Mouse (Mus musculus) MEL (cell line): ENCODE data around the gene Stam2.

ENCODE experiments used
- ELF1 ChIP-seq: IDR thresholded peaks from 2 replicates; pipeline ENCODE4 v1.6.1; 2014; ENCODE audit warnings: low read depth, mild to moderate bottlenecking, inconsistent platforms, low read length, improper control_type of control experiment, moderate library complexity
- GATA1 ChIP-seq: IDR thresholded peaks from 2 replicates; pipeline ENCODE4 v1.6.1; 2011; ENCODE audit warnings: low read depth, low read length, improper control_type of control experiment
- MAFK ChIP-seq: IDR thresholded peaks from 2 replicates; pipeline ENCODE4 v1.6.1; 2011; ENCODE audit warnings: low read depth, mild to moderate bottlenecking, low read length, improper control_type of control experiment, borderline replicate concordance
- MXI1 ChIP-seq: IDR thresholded peaks from 2 replicates; pipeline ENCODE4 v1.6.1; 2011; ENCODE audit warnings: mild to moderate bottlenecking, low read depth, low read length, improper control_type of control experiment
- NELFE ChIP-seq: IDR thresholded peaks from 2 replicates; pipeline ENCODE4 v1.6.1; 2011; ENCODE audit warnings: low read depth, low read length, improper control_type of control experiment
- POLR2A ChIP-seq, 2 experiments: IDR thresholded peaks; 2 replicates each; pipeline ENCODE4 v1.6.1; 2011 to 2012; ENCODE audit warnings: low read length in 2 of 2, mild to moderate bottlenecking in 2 of 2, control low read depth in 1 of 2, improper control_type of control experiment in 1 of 2, low read depth in 1 of 2, moderate library complexity in 1 of 2; ENCODE audit not compliant: control insufficient read depth in 1 of 2, insufficient read depth in 1 of 2, poor library complexity in 1 of 2

DNA sequence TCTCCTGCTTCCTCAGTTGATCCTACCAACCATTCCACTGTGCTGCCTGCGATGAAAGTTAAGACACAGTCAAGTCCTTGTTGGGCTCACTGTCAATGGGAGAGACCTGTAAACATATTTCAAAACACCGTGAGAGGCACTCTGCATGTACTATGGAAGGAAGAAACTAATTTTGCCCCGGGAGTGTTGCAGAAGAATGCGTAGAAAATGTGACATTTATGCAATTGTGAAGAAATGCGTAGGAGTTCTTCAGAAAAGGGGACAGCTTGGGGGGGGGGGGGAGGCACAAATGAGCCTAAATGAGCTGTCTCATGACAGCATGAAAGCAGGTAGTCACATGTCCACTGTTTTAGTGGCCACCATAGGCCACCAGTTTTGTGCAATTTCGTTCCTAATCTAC lies 90.5 kb downstream of the Stam2 start:
- TF ChIP-seq ELF1, result no peak
- no peak for TF ChIP-seq POLR2A (IDR thresholded peaks at IDR 0.05; ENCODE audit: control insufficient read depth in 1 of 2, insufficient read depth in 1 of 2, low read depth in 1 of 2, low read length in 2 of 2, poor library complexity in 1 of 2)
- TF ChIP-seq GATA1, result no peak
- TF ChIP-seq MAFK, result no peak
- TF ChIP-seq NELFE, result no peak
- TF ChIP-seq MXI1, result no peak
